Mouse (Mus musculus): Measurements from ENCODE around the gene Cacnb3. TPM values are rescaled to one million over a fixed set of nuclear protein-coding genes. Genes with fewer than 3 reads are reported as not detected.

Gene Cacnb3
- total RNA-seq, 1 experiment = 32.0 TPM

GRCm38 (mm10) chr15:98651431-98651830, 20.8 kb downstream of the Cacnb3 start:
- H3K27ac ChIP-seq (ENCODE audit: insufficient read depth, low read depth, low read length, poor library complexity, severe bottlenecking) = no peak overlapping the region
- no peak overlapping the region for H3K4me3 ChIP-seq (ENCODE audit: insufficient read depth in 1 of 2, low read depth in 1 of 2, low read length in 2 of 2, poor library complexity in 1 of 2, severe bottlenecking in 1 of 2)
- no peak for TF ChIP-seq ZC3H11A (IDR thresholded peaks at IDR 0.05; ENCODE audit: borderline replicate concordance, low read depth, low read length)
- no peak for TF ChIP-seq CHD2 (IDR thresholded peaks at IDR 0.05; ENCODE audit: low read depth, low read length)
- no peak for TF ChIP-seq HCFC1 (IDR thresholded peaks at IDR 0.05; ENCODE audit: borderline replicate concordance, insufficient read depth, low read length)
- TF ChIP-seq ZNF384 (IDR thresholded peaks at IDR 0.05; ENCODE audit: low read depth, low read length) = no peak
- no peak for TF ChIP-seq MAFK (IDR thresholded peaks at IDR 0.05; ENCODE audit: insufficient read depth, low read depth, low read length)
- H3K9me3 ChIP-seq (ENCODE audit: control insufficient read depth, insufficient read depth, low read depth, low read length) = no peaks in the 10 kb centered on the region
- H3K4me1 ChIP-seq (ENCODE audit: control insufficient read depth in 2 of 2, insufficient read depth in 2 of 2, low read length in 2 of 2, poor library complexity in 1 of 2) = no peaks in the 10 kb centered on the region
- H3K36me3 ChIP-seq (ENCODE audit: control insufficient read depth, insufficient read depth, low read length, poor library complexity, severe bottlenecking) = peaks cover 75% of the 10 kb centered on the region
- in situ Hi-C loops (cut with MboI; ENCODE audit: low sequenced_read_pairs in 2 of 2, unreplicated experiment in 2 of 2) = no loop called here
- H3K9ac ChIP-seq (ENCODE audit: insufficient read depth, low read depth, low read length, poor library complexity, severe bottlenecking) = no peak overlapping the region
- DNase-seq (ENCODE audit: low read depth, low spot score) = no peak

GRCm38 (mm10) chr15:98652174-98652573, 21.5 kb downstream of the Cacnb3 start:
- H3K36me3 ChIP-seq (ENCODE audit: control insufficient read depth, insufficient read depth, low read length, poor library complexity, severe bottlenecking) = peaks cover 75% of the 10 kb centered on the region

GRCm38 (mm10) chr15:98656982-98657751, 26.5 kb downstream of the Cacnb3 start:
- Histone ChIP-seq H3K36me3 (ENCODE audit: control insufficient read depth, insufficient read depth, low read length, poor library complexity, severe bottlenecking) (peaks cover 52% of the 10 kb centered on the region), H3K27ac (ENCODE audit: insufficient read depth, low read depth, low read length, poor library complexity, severe bottlenecking) (no peak overlapping the region), H3K4me1 (ENCODE audit: control insufficient read depth in 2 of 2, insufficient read depth in 2 of 2, low read length in 2 of 2, poor library complexity in 1 of 2) (no peaks in the 10 kb centered on the region), H3K4me3 (ENCODE audit: insufficient read depth in 1 of 2, low read depth in 1 of 2, low read length in 2 of 2, poor library complexity in 1 of 2, severe bottlenecking in 1 of 2) (no peak overlapping the region), H3K9ac (ENCODE audit: insufficient read depth, low read depth, low read length, poor library complexity, severe bottlenecking) (no peak overlapping the region), H3K9me3 (ENCODE audit: control insufficient read depth, insufficient read depth, low read depth, low read length) (no peaks in the 10 kb centered on the region)
- DNase-seq (ENCODE audit: low read depth, low spot score) = no peak
- in situ Hi-C loops (cut with MboI; ENCODE audit: low sequenced_read_pairs in 2 of 2, unreplicated experiment in 2 of 2) = no loop called here
- TF ChIP-seq MAFK (IDR thresholded peaks at IDR 0.05; ENCODE audit: insufficient read depth, low read depth, low read length) = no peak
- TF ChIP-seq HCFC1 (IDR thresholded peaks at IDR 0.05; ENCODE audit: borderline replicate concordance, insufficient read depth, low read length) = no peak
- TF ChIP-seq ZNF384 (IDR thresholded peaks at IDR 0.05; ENCODE audit: low read depth, low read length) = no peak
- TF ChIP-seq CHD2 (IDR thresholded peaks at IDR 0.05; ENCODE audit: low read depth, low read length) = no peak
- no peak for TF ChIP-seq ZC3H11A (IDR thresholded peaks at IDR 0.05; ENCODE audit: borderline replicate concordance, low read depth, low read length)

More at GRCm38 (mm10) chr15:98652174-98652573, 21.5 kb downstream of the Cacnb3 start:
- Histone ChIP-seq H3K9me3 (ENCODE audit: control insufficient read depth, insufficient read depth, low read depth, low read length) (no peaks in the 10 kb centered on the region), H3K4me3 (ENCODE audit: insufficient read depth in 1 of 2, low read depth in 1 of 2, low read length in 2 of 2, poor library complexity in 1 of 2, severe bottlenecking in 1 of 2) (no peak overlapping the region), H3K9ac (ENCODE audit: insufficient read depth, low read depth, low read length, poor library complexity, severe bottlenecking) (no peak overlapping the region), H3K27ac (ENCODE audit: insufficient read depth, low read depth, low read length, poor library complexity, severe bottlenecking) (no peak overlapping the region; the same call in 1 of the 2 replicates), H3K4me1 (ENCODE audit: control insufficient read depth in 2 of 2, insufficient read depth in 2 of 2, low read length in 2 of 2, poor library complexity in 1 of 2) (no peaks in the 10 kb centered on the region)
- DNase-seq (ENCODE audit: low read depth, low spot score) = no peak
- in situ Hi-C loops (cut with MboI; ENCODE audit: low sequenced_read_pairs in 2 of 2, unreplicated experiment in 2 of 2) = no loop called here
- no peak for TF ChIP-seq MAFK (IDR thresholded peaks at IDR 0.05; ENCODE audit: insufficient read depth, low read depth, low read length)

GRCm38 (mm10) chr15:98662198-98662566, 31.5 kb downstream of the Cacnb3 start:
- Histone ChIP-seq H3K9me3 (ENCODE audit: control insufficient read depth, insufficient read depth, low read depth, low read length) (no peaks in the 10 kb centered on the region), H3K4me3 (ENCODE audit: insufficient read depth in 1 of 2, low read depth in 1 of 2, low read length in 2 of 2, poor library complexity in 1 of 2, severe bottlenecking in 1 of 2) (peak overlapping the region; percentile 76 to 91), H3K9ac (ENCODE audit: insufficient read depth, low read depth, low read length, poor library complexity, severe bottlenecking) (peak overlapping the region; percentile 87), H3K27ac (ENCODE audit: insufficient read depth, low read depth, low read length, poor library complexity, severe bottlenecking) (peak overlapping the region; percentile 28), H3K36me3 (ENCODE audit: control insufficient read depth, insufficient read depth, low read length, poor library complexity, severe bottlenecking) (peaks cover 19% of the 10 kb centered on the region; the same call in 1 of the 2 replicates), H3K4me1 (ENCODE audit: control insufficient read depth in 2 of 2, insufficient read depth in 2 of 2, low read length in 2 of 2, poor library complexity in 1 of 2) (no peaks in the 10 kb centered on the region)
- no peak for DNase-seq (ENCODE audit: low read depth, low spot score)
- in situ Hi-C loops (cut with MboI; ENCODE audit: low sequenced_read_pairs in 2 of 2, unreplicated experiment in 2 of 2) = no loop called here
- TF ChIP-seq CHD2 (IDR thresholded peaks at IDR 0.05; ENCODE audit: low read depth, low read length) = no peak
- no peak for TF ChIP-seq ZNF384 (IDR thresholded peaks at IDR 0.05; ENCODE audit: low read depth, low read length)
- no peak for TF ChIP-seq ZC3H11A (IDR thresholded peaks at IDR 0.05; ENCODE audit: borderline replicate concordance, low read depth, low read length)
- no peak for TF ChIP-seq HCFC1 (IDR thresholded peaks at IDR 0.05; ENCODE audit: borderline replicate concordance, insufficient read depth, low read length)
- TF ChIP-seq MAFK (IDR thresholded peaks at IDR 0.05; ENCODE audit: insufficient read depth, low read depth, low read length) = no peak

All from ES-E14 (cell line).